Mouse (Mus musculus) MEL-GATA-1-ER (cell line): ENCODE results near the gene Hjurp.
"Not testable (repeated sequence)": the region's sequence is repeated elsewhere in the genome, so short reads cannot be mapped to it uniquely, and the experiment has no call there.

Source experiments
- DNase-seq: peaks from one replicate; pipeline ENCODE4 v3.0.0-alpha.2; 2012; ENCODE audit warnings: low read depth; ENCODE audit errors: extremely low read depth

Hjurp gene

DNA sequence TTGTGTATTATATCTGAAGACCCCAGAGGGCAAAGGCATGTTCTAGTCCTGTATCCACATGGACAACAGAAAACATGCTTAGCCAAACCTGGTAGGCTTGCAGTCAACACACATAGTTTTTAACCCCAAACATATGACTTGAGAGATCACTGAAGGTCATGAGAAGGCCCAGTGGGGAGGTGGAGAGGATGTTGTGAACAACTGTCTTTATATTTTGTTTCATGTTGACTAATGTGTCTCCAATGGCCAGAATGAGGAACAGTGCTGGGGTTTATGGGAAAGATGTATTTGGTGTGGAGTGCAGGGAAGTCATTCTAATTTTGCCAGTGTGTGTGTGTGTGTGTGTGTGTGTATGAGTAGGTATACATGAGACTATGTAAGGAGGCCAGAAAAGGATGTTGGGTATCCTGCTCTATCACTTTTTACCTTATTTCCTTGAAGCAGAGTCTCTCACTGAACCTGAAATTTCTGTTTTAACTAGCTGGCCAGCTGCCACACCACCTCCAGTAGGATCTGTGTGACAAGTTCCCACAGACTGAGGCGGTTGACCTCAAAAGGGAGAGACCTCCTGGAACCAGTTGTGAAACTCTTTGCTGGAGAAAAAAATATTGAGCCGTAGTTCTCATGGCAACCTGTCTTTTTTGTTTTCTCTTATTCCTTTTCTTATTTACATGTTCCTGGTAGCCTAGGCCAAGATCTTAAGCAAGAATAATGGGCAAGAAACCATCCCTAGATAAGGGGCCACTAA is 53.2 kb downstream of the Hjurp start:
- no peak for DNase-seq

DNA sequence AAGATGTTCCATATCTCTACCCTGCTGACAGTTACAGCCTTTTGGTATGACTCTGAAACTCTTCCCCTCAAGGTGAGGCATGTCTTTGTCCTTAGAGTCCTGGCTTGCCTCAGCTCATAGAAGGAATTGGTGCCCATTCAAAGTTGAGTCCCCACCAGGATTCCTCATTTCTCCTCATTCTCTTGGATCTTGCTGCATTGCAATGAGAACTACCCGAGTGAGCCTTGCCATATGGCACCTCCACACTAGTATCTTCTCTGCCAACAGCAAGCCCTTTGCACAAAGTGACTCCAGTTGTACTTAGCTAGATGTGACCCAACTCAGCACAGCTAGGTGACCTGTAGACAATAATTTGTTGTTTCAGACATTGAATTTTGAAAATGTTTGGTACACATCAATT is 53.8 kb downstream of the Hjurp start:
- no peak for DNase-seq

DNA sequence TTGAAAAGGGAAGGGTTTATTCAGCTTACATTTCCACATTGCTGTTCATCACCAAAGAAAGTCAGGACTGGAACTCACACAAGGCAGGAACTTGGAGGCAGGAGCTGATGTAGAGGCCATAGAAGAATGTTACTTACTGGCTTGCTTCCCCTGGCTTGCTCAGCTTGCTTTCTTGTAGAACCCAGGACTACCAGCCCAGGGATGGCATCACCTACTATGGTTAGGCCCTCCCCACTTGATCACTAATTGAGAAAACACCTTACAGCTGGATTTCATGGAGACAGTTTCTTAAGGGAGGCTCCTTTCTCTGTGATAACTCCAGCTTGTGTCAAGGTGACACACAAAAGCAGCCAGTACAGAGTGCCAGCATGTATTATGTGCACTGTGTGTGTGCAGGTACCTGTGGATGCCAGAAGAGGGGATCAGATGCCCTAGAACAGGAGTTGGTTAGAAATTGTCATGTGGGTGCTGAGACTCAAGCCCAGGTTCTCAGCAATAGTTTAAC is 54.4 kb downstream of the Hjurp start:
- DNase-seq: not testable (repeated sequence)

DNA sequence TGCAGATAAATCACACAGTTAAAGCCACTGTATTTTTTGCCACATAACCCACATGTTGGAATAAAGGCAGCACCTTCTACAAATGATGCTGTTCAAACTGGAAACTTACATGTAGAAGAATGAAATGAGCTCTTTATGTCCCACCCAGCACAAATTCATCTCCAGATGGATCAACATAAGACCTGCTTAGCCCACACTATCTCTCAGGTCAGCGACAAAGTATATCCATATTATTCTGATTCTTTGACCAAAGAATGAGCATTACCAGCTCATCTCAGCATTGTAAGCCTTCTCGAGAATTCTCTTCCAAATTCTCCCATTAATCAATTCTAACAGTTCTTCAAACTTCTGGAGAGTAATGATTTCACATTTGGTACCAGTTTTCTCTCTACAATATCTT is 55.2 kb downstream of the Hjurp start:
- DNase-seq: no peak

DNA sequence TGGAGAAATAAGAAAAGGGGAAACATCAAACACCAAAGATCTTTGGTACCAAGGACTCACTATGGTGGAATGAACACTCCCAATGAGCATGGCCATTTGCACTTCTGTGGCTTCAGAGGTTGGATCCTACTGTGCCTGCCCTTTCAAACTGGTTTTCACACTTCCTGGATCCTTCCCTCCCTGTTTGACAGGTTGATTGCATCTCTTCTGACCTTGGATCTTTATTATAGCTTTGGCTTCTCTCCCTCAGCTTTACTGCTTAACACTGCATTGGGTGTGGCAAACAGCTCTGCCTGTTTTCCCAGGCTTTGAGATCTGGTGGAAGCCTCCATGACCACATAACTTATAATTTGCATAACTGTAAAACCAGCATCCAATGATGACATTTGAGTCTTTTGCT is 57.1 kb downstream of the Hjurp start:
- no peak for DNase-seq

DNA sequence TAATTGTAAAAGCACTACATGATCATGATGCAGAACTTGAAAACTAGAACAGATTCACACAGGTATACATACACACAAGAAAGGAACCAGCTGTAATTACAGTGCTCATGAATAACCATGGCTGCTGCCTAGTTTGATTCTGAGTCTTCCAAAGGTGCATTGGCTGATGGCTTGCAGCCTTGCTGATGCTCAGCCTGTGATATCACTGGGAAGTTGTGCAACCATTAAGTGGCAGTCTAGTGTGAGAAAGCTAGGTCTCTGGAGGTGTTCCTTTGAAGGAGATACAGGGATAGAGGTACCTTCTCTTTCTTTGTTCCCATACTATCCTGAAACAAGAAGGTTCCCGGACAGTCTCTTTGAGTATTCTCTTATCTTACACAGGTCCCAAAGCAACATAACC is 58.4 kb downstream of the Hjurp start:
- DNase-seq: no peak

DNA sequence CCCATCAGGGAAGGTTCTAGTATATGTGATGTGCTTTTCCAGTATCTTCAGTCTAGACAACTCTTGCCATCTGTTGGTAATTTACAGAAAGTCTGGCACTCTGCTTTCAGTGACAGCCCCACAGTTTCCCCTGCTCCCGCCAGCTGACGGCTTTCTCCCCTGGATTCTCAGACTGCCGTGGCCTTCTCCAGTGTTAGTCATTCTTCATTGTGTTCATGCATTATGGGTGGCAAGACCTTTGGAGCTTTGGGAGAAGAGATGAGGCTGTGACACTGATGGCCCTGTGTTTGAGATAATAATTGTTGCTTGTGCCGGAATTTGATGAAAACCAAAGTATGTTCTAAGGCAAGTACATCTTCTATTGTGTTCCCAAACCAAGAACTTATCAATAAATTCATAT is 58.8 kb downstream of the Hjurp start:
- no peak for DNase-seq

DNA sequence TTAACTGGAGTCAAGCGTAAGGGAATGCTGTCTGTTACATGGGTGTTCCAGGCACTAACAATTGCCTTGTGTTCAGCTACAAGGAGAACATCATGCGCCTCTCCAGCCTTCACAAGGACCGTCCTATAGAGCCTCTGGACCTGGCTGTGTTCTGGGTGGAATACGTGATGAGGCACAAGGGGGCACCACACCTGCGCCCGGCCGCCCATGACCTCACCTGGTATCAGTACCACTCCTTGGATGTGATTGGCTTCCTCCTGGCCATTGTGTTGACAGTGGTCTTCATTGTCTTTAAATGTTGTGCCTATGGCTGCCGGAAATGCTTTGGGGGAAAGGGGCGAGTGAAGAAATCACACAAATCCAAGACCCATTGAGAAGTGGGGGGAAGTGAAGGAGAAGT is 59.4 kb downstream of the Hjurp start:
- no peak for DNase-seq

DNA sequence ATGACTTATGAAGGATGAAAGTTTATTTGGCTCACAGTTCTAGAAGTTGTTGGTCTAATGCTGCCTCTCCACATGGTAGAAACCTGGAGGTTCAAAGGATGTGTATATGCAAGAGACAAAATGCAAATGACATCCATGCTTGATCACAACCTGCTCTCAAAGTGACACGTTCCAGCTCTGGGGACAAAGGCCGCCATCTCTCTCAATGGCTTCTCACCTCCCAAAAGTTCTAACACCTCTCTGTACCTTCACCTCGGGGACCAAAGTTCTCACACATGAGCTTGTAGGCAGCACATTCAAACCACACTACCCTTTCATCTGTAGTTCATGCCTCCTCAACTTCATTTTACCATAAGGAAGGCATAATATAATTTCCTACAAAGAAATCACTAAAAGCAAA is 59.9 kb downstream of the Hjurp start:
- DNase-seq: no peak

DNA sequence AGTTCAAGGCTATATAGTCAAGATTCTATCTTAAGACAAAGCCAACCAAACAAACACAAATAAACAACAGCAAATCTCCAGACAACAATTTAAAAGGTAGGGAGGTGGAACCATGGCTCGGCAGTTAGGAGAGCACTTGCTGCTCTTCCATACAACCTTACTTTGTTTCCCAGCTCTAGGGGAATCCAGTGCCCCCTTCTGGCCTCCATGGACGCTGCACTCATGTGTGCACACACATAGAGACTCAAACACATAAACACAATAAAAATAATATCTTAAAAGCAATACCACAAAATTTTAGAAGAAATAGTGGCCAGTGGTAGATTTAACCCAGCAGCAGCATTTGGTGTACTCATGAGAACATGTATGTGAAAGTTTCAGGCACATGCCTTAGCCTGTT is 60.3 kb downstream of the Hjurp start:
- DNase-seq: no peak

DNA sequence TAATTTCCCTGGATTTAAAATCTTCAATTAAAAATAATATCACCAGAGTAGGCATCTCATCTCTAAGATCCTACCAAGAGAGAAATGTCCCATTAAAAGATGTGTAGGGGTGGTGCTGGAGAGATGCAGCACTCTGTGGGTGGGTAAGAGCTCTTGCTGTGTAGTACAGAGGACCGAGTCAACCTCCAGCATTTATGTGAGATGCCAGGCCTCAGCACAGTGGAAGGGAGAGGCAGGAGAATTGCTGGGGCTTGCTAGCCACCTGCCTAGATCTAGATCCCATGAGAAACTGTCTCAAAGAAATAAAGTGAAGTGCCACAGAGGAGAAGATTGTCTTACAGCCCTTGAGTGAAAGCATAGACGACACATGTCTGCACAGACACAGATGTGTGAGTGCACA is 60.9 kb downstream of the Hjurp start:
- no peak for DNase-seq

DNA sequence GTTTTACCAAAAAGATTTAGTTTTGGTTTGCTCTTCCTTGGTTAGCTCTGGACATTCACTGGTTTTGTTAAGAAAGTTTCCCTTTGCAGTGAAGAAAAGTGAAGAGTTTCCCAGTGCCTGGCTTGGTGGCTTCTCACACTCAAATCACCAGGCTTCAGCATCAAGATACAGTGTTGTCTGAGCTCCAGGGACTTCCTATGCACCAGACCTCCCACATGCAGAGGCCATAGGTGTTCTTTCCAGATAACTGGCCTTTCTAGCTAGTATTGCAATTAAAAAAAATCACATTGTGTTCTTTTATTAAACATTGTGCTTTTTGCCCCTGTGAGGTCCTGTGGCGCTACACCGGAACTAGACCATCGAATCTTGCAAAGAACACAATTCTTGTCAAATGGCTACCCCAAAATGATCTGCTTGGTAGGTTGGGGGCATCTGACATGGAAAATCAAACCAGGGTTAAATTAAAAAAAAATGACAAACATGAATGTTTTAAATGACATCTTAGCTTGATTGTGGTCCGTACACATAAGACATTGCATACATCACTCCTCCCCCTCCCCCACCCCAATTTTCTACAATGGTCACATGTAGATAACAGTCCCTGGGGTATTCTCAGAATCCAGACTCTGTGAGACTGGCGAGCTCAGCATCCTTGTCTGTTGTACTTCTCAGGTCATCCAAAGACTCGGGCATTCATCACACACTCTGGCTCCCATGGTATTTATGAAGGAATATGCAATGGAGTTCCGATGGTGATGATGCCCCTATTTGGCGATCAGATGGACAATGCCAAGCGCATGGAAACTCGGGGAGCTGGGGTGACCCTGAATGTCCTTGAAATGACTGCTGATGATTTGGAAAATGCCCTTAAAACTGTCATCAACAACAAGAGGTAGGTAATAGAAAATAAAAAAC is 61.7 kb downstream of the Hjurp start:
- DNase-seq: no peak

DNA sequence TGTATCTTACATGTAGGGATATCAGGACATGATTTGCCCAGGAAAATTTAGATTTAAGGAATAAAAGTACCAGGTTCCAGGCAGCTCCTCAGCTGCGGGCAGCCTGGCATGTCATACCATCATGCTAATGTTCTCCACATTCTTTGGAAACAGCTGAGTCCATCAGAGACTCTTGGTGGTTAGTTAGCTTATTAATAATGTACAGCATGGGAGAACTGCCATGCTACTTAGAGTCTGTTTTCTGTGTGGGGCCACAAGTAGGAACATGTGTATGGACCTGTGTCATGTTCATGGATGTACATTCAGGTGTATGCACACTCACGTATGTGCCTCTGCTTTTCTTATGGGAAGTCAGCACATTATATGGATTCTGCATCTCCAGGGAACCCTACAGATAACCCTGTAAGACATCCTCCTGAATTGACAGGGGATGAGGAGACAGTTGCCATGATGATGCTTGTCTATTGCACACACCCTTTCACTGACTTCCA is 62.9 kb downstream of the Hjurp start:
- DNase-seq: no peak

DNA sequence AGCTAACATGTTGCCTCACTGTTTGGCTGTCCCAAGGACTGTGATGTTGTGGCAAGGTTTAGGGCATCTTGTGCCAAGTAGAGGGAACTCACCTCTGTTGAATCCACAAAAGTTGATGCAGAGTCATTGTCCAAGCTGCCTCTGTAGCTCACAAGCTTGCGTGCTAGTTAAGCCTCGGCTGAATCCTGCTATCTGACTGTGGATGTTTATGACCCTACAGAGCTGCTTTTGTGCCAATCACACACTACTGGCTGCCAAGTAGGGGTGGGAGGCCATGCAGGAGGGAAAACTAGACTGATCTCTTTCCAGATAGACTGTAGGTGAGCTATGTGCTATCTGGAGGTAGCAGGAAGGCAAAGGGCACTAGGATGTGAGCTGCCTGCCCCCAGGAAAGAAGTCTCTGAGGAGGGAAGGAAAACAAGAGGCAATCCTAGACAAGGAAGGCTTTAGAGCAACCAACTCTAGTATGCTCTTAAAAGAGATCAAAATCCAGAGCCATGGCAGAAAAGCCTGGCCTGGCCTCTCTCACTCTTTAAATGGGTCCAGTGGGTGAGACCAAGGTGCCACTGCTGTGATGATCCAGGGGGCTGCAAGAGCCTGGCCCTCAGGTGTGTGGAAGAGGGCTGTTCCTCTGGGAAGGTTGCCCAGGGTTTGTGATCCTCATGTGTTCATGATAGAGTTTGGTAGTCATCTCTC is 63.5 kb downstream of the Hjurp start:
- DNase-seq: no peak

DNA sequence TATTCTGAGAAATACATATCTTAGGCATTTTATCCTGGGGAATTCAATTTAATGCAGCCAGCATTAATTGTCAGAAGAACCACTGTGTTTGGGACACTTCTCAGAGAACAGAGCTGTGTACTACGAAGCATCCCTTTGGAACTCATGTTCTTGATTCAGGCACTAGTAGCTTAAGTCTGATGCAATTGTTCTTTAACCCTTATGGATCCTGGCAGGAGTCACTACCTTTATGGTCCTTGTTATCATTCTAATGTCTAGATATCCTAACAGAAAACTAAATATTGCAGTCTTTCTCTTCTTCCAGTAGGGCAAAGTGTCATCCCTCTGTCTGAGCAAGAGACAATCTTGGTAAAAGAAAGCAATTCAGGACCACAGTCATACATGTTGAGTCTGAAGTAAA is 64.4 kb downstream of the Hjurp start:
- no peak for DNase-seq
